Mouse (Mus musculus): ENCODE measurements around the gene Fam151a. TPM values are rescaled to one million over a fixed set of nuclear protein-coding genes. Genes with fewer than 3 reads are reported as not detected.

Fam151a gene
- total and polyA plus RNA-seq, 3 experiments, result 0.11 to 0.34 (median 0.24) TPM

- no peak overlapping the region for H3K4me3 ChIP-seq (replicated peaks in 1 of 3; ENCODE audit: low read depth in 2 of 3, low read length in 2 of 3, poor library complexity in 1 of 3)
- no peak overlapping the region for H3K4me2 ChIP-seq (ENCODE audit: insufficient read depth, low read depth, poor library complexity, severe bottlenecking)
- in situ Hi-C loops (cut with MboI; ENCODE audit: low pct_ligation_motif_present, low pct_unique_long_range_greater_than_20kb, low sequenced_read_pairs) (no loop called here), dilution Hi-C loops (cut with MboI; ENCODE audit: extremely low pct_ligation_motif_present, extremely low pct_unique_long_range_greater_than_20kb, low sequenced_read_pairs) (no loop called here)
- no peaks in the 10 kb centered on the region for H3K79me2 ChIP-seq (replicated peaks; ENCODE audit: control insufficient read depth, extremely low read depth, insufficient read depth, poor library complexity, severe bottlenecking)
- H3K9ac ChIP-seq (ENCODE audit: insufficient read depth, low read depth), result no peak overlapping the region
- peaks cover 2 to 33% of the 10 kb centered on the region in 2 experiments; a peak in 3 of 4 replicates for H3K4me1 ChIP-seq (ENCODE audit: control insufficient read depth in 1 of 2, insufficient read depth in 2 of 2)
- no peaks in the 10 kb centered on the region for H3K9me3 ChIP-seq (replicated peaks; ENCODE audit: low read length)
- TF ChIP-seq CHD1 (IDR thresholded peaks at IDR 0.05; ENCODE audit: low read depth, low read length) (no peak), POLR2AphosphoS2 (IDR thresholded peaks at IDR 0.05; ENCODE audit: low read depth, low read length) (no peak), RAD21 (IDR thresholded peaks at IDR 0.05; ENCODE audit: low read depth, low read length) (no peak), ZKSCAN1 (IDR thresholded peaks at IDR 0.05; ENCODE audit: borderline replicate concordance, low read depth, low read length) (no peak), JUN (IDR thresholded peaks at IDR 0.05; ENCODE audit: insufficient read depth, low read depth, low read length) (no peak), ETS1 (conservative IDR thresholded peaks at IDR 0.05; ENCODE audit: low read depth, low read length) (no peak), CTCF (conservative IDR thresholded peaks at IDR 0.05 in 1 of 2, IDR thresholded peaks at IDR 0.05 in 1 of 2; ENCODE audit: low read depth in 2 of 2, low read length in 2 of 2) (no peak), KAT2A (IDR thresholded peaks at IDR 0.05; ENCODE audit: insufficient replicate concordance, low read length) (no peak), E2F4 (IDR thresholded peaks at IDR 0.05; ENCODE audit: insufficient replicate concordance, low read depth, low read length) (no peak), MAX (IDR thresholded peaks at IDR 0.05; ENCODE audit: low read length) (no peak), MYC (IDR thresholded peaks at IDR 0.05; ENCODE audit: low read depth, low read length) (no peak)
- H3K36me3 ChIP-seq (replicated peaks in 1 of 2; ENCODE audit: control insufficient read depth in 1 of 2, insufficient read depth in 1 of 2, low read length in 1 of 2), result no peaks in the 10 kb centered on the region
- no peak for DNase-seq (ENCODE audit: extremely low read depth)
- no peak overlapping the region for H3K27ac ChIP-seq (ENCODE audit: insufficient read depth, low read depth)
- H3K27me3 ChIP-seq (replicated peaks), result no peaks in the 10 kb centered on the region
Measured at GRCm38 (mm10) chr4:106737904-106738303, 4.2 kb downstream of the Fam151a start.

DNA sequence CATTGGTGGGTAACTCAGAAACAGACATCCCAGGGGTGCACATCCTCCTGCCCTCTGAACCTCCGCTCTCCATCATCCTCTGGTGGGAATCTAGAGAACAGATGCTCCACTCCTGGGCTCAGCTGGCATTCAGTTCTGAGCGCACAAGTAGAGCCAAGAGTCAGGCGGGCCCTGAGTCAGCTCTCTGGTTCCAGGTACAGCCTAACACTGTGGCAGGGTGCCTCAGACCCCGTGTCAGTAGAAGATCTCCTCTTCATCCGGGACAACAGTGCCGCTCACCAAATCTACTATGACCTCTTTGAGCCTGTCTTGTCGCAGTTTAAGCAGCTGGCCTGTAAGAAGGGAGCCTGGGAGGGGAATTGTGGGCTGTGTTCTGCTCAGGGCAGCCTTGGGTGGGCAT, 12.2 kb downstream of the Fam151a start:
- H3K9ac ChIP-seq (ENCODE audit: insufficient read depth, low read depth), result no peak overlapping the region
- DNase-seq (ENCODE audit: extremely low read depth), result no peak
- H3K36me3 ChIP-seq (replicated peaks in 1 of 2; ENCODE audit: control insufficient read depth in 1 of 2, insufficient read depth in 1 of 2, low read length in 1 of 2), result peaks cover 8 to 47% of the 10 kb centered on the region in 2 experiments
- no peak overlapping the region for H3K4me2 ChIP-seq (ENCODE audit: insufficient read depth, low read depth, poor library complexity, severe bottlenecking)
- dilution Hi-C loops (cut with MboI; ENCODE audit: extremely low pct_ligation_motif_present, extremely low pct_unique_long_range_greater_than_20kb, low sequenced_read_pairs), result no loop called here
- in situ Hi-C loops (cut with MboI; ENCODE audit: low pct_ligation_motif_present, low pct_unique_long_range_greater_than_20kb, low sequenced_read_pairs), result no loop called here
- H3K27me3 ChIP-seq (replicated peaks), result no peaks in the 10 kb centered on the region
- no peaks in the 10 kb centered on the region for H3K79me2 ChIP-seq (replicated peaks; ENCODE audit: control insufficient read depth, extremely low read depth, insufficient read depth, poor library complexity, severe bottlenecking)
- H3K27ac ChIP-seq (ENCODE audit: insufficient read depth, low read depth), result no peak overlapping the region
- no peaks in the 10 kb centered on the region for H3K9me3 ChIP-seq (replicated peaks; ENCODE audit: low read length)
- H3K4me1 ChIP-seq (ENCODE audit: control insufficient read depth in 1 of 2, insufficient read depth in 2 of 2), result no peaks in the 10 kb centered on the region
- H3K4me3 ChIP-seq (replicated peaks in 1 of 3; ENCODE audit: low read depth in 2 of 3, low read length in 2 of 3, poor library complexity in 1 of 3), result no peak overlapping the region
- TF ChIP-seq ETS1 (conservative IDR thresholded peaks at IDR 0.05; ENCODE audit: low read depth, low read length) (no peak), SIN3A (IDR thresholded peaks at IDR 0.05; ENCODE audit: low read length) (no peak), GABPA (IDR thresholded peaks at IDR 0.05; ENCODE audit: insufficient replicate concordance, low read depth, low read length) (no peak), BHLHE40 (IDR thresholded peaks at IDR 0.05; ENCODE audit: low read depth, low read length) (no peak), ZNF384 (IDR thresholded peaks at IDR 0.05; ENCODE audit: low read depth, low read length) (no peak)
